Mouse (Mus musculus) kidney, adult 9 months (tissue): ENCODE measurements around the gene Gpr176.
"Not testable (repeated sequence)": the region's sequence is repeated elsewhere in the genome, so short reads cannot be mapped to it uniquely, and the experiment has no call there.

Source experiments
- DNase-seq: peaks from one replicate; pipeline ENCODE4 v3.0.0; 2022

The Gpr176 gene

DNA sequence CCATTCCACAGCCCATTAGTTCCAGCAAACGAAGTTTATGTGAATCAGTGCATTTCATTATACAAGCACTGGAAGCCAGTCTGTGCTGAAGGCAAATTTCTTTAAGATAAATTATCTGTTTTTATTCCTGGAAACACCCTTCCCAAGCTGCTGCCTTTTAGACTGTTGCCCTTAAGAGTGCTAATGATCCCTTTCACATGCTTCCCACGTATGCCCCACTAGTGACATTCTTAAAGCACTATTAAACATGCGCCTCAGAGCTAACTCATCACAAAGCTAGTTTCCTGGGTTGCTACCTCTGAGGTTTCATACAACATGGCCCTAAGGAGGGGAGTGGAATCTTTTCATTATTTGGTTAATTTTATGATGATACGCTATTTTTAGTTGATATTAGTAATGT lies 74.6 kb downstream of the Gpr176 start:
- DNase-seq, result no peak

DNA sequence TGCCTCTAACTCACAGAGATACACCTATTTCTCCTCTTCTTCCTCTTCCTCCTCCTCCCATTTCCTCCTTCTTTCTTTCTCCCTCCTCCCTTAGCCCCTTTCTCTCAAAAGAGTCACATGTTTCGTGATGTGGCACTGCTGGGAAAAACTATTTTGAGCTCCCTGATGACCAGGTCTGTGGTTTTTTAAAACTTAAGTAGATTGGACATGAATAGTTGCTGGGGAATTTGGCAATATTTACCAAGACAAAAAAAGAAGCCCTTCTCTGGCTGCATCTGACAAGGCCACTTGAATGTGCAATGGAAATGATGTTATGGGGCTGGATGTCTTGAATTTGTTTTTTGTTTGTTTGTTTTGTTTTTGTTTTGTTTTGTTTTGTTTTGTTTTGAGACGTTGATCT lies 75.3 kb downstream of the Gpr176 start:
- no peak for DNase-seq

GRCm38 (mm10) chr2:118295505-118295904 lies 77.7 kb downstream of the Gpr176 start:
- DNase-seq, result peak; percentile 19

DNA sequence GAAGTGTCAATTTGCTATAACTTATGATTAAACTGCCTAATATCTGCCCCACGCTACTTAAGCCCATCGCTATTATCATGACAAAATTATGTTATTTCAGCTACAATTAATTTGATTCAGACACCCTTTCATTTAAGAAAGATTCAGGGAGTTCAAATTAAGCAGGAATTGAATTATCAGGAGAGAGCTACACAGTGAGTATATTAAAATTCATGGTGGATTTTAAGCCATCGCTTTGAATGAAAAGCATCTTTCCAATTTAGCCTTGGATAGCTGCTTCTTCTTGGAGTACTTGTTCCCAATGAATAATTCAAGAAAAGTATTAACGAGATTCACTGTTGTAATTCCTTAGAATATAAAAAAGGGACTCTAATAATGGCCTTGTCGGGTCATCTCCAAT lies 79.6 kb downstream of the Gpr176 start:
- DNase-seq, result no peak

DNA sequence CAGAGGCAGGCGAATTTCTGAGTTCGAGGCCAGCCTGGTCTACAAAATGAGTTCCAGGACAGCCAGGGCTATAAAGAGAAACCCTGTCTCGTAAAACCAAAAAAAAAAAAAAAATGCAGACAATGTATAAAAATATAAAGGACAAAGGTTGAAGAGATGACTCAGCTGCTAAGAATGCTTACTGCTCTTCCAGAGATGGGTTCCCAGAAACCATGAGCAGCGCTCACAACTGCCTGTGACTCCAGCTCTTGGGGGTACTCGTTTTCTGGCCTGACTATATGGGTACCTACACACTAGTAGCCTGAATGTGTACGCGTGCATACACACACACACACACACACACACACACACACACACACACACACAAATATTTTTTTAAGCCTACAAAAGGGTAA lies 84.2 kb downstream of the Gpr176 start:
- not testable (repeated sequence) for DNase-seq

DNA sequence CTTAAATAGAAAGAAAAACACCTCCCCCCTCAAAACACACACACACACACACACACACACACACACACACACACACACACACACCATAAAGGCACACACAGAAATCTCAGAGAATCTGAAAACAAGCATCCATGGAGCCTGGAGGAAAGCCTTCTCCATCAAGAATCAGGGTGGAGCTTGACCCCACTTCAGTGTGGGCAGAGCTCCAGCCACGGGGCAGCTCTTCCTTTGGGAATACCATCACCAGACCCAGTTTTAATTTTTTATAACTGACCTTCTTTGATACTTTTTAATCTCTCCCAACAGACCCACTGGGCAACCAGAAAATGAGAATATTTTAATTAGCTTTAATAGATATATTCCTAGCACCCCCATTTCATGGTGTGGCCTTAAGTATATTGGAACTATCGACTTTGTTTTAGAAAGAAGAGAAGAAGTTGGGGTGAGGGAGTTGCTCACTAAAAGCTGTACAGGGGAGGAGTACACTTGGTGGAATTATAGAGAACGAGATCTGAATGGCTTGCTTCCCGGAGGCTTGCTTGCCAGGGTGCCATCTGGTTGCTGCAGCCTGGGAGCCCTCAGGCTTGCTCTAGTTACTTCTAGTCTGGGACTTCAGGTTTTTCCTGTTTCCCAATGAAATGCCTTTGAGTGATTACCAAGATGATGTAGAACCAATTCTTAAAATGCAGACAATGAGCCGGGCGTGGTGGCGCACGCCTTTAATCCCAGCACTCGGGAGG lies 84.7 kb downstream of the Gpr176 start:
- DNase-seq, result no peak

- no peak for DNase-seq
These were observed 85.5 kb downstream of the Gpr176 start for GRCm38 (mm10) chr2:118287678-118288077.

DNA sequence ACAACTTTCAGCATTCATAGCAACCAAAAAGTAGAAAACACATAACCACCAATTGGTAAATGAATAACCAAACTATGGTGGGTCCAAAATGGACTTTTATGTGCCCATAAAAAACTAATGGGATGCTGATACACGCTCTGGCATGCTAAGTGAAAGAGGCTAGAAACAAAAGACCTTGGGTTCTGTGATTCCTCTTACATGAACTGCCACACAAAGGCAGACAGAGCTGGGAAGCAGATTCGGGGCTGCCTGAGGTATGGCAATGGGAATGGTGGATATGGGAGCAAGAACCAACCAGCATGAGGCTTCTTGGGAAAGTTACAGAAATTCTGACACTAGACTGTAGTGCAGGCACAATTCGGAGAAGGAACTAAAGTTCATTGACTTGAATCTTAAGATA lies 90.8 kb downstream of the Gpr176 start:
- peak; percentile 15 for DNase-seq

DNA sequence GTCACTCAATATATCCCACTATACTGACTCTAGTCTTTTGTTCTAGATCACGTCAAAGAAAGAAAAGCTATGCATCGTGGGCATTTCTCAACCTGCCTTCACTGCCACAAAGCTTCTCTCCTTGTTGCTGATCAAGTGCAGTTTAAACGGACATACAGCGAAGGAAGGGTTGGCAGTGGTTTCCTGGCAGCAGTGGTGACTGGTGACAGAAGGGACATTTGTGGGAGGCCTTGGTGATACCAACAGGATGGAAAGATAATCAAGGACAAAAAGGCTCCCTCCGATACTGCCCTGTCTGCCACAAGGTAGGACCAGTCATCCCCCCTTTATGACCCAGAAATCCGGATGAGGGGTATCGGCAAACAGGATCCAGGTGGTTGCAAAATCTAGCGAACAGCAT lies 95.0 kb downstream of the Gpr176 start:
- no peak for DNase-seq

DNA sequence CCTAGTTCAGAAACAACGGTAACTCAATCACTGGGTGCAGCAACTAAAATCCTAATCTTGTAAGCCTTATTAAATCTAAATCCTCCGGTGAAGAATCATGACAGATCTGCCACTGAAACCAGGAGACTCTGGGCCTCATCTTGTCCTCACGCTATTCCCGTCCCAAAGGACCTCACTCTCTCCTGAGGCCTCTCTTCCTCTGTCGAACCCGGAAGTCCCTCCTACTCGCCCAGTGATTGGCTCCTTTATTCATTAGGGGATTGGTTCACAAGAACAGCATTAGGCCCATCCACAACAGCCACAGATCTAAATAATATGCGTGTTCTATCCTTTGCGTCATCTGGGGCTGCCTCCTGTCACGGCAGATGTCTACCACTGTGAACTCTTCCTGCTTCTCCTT lies 101.6 kb downstream of the Gpr176 start:
- no peak for DNase-seq

DNA sequence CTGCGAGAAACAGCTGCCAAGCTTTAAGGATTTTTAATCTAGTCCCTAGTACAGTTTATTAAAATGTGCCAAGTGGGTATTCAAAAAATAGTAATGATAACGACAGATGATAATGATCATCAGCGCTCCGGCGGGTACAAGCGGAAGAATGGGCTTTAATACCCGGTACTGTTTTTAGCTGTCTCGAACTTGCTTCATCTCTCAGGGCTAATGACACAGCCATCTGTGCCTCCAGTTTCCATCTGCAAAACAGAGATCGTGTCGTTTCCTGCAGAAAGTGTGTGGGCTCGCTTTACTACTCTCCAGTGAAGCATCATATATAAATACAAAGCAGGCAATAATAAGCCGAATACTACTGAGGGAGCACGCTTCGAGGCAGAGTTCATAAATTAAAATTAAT lies 103.0 kb downstream of the Gpr176 start:
- no peak for DNase-seq

DNA sequence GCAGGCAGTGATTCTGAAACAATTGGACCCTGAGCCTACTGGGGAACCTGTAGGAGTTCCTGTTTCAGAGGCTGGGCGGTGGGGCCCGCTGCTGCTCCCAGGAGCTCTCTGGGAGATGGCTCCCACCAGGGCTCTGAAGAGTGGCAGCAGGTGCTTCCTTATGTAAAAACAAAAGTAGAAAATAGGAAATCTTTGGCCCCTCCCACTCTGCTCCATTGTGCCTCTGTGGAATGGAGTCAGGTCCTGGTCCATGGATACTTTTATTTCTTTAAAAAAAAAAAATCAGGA lies 109.4 kb downstream of the Gpr176 start:
- no peak for DNase-seq

DNA sequence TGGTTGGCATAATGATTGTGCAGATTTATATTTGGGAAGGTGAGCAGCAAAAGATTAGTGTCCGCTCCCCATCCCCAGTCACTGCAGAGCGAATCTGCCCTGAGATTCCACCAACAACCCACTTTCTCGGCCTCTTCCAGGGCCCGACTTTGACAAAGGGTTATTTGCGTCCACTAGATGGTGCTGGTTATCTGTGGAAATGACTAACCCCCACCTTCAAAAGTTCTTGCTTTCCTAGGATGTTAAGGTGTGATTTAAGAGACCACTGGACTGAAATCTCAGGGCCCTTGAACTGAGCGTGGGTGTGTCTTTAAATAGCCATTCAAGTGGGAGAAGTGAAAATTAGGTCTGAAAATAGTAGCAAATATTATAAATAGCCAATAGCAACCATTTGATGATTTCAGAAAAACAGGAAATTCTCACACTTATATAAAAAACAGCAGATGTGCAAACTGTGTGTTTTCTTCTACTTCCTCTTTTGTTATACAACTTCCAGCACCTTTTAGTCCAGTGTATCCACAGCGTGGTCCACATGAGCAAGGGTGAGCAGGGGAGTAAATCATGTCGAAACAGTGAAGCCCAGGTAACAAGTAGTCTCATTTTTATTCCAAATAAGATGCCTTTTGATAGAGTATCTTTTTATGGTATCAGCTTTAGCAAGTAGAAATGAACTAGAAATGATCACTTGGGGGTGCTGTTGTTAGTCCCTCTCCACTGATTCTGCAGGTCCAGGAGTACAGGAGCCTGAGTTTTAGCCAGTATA lies 109.9 kb downstream of the Gpr176 start:
- peak; percentile 65 for DNase-seq

DNA sequence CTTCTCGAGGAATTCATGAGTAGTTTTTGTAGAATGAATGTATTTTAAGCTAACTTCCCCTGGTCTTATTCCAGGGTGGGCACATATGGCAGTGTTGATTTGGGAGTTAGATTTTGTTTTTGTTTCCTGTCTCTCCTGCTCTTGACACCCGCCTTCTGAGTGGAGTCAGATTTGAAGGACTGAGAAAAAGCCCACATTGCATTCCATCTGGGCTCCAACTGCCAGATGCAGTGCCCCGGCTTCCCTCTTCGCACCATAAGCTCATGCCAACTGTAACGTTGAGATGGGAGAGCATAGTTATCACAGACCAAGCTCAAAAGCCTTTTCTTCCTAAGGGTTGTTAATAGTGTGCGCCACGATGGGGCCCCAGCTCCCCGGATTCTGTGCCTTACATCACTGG lies 110.5 kb downstream of the Gpr176 start:
- no peak for DNase-seq

GRCm38 (mm10) chr2:118259746-118260145 lies 113.5 kb downstream of the Gpr176 start:
- DNase-seq, result no peak

- peak; percentile 15 for DNase-seq
These were observed 116.1 kb downstream of the Gpr176 start for GRCm38 (mm10) chr2:118257094-118257493.

DNA sequence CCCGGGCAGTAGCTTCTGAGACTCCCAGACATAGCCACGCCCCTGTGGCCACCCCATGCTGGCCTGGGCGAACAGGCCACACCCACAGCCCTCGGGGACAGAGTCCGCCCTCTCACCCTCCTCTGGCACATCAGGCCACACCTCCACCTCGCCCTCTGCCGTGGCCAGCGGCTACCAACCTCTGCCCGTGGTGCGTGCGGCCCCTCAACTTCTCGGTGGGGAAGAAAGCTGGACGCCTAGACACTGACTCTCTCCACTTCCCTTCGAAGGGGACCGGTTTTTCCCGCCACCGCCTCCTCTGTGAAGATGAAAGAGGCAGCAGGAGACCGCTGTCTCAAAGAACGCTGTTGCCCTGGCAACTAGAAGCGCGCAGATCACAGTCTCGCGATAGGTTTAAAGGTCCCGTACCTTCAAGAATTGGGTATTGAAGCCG lies 116.6 kb downstream of the Gpr176 start, which contains the start of gene Fsip1:
Gene Fsip1 (minus strand): TSS at position 346 of the 433 bp plus-strand sequence.
- DNase-seq, result peak; percentile 95

GRCm38 (mm10) chr2:118254516-118254915 lies 118.7 kb downstream of the Gpr176 start:
- no peak for DNase-seq

DNA sequence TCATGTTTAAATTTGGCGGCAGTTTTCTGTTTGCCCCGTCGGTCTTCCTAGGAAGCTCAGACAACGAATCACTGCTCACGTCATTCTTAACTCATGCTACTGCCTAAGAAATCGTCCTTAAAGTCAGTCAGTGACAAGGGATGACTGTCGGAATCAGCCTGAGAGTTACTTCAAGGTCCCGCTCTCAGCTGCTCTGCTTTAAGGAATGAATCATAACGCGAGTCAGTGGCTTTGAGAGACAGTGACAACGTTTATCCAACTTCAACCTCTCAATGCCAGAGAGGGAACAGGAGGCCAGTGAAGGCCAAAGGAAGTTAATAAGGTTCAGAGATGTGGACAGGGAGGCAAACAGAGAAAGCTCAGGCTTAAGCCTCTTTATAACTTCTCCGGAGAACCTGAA lies 124.3 kb downstream of the Gpr176 start:
- DNase-seq, result no peak

DNA sequence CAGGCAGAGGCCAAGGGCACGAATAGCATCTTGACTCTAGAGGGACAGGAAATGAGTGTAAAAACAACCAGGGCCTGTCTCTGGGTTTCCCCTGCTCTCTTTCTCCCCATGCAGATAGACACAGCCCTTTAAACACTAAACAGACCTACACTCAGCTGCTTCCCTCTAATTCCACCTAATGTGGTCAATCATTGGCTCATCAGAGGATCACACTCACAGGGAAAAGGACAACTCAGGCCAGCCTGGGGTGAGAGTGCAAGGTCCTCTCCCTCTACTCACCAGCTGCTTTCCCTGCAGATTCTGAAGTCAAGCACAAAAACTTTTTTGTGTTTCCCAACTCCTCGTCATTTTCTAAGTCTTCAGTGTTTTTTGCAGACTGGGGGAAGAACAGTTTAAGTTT lies 125.2 kb downstream of the Gpr176 start:
- peak; percentile 85 for DNase-seq

GRCm38 (mm10) chr2:118245914-118246313 lies 127.3 kb downstream of the Gpr176 start:
- DNase-seq, result peak; percentile 77

DNA sequence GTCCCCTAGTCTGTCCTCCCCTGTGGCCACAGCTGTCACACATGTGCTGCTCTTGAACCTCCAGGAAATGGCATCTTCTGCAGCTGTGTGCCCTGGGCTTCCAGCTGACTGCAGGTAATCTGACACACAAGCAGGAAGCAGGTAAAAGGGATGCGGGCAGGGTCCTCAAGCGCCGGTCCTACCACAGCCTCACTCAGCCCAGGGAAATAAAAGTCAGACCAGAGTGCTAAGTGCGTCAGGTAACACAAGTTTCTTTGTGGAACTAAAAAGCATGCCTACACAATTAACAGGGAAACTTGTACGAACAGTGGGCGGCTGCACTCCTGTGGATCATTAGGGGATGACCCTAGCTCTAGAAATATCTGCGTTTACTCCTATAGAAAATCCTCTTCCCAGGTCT lies 137.0 kb downstream of the Gpr176 start:
- DNase-seq, result no peak

GRCm38 (mm10) chr2:118235614-118236013 lies 137.6 kb downstream of the Gpr176 start:
- DNase-seq, result no peak

GRCm38 (mm10) chr2:118230544-118230943 lies 142.7 kb downstream of the Gpr176 start:
- DNase-seq, result no peak
